Mouse (Mus musculus) myocyte (in vitro differentiated cells): ENCODE results near the gene Plekhm1. TPM values are rescaled to one million over a fixed set of nuclear protein-coding genes. Genes with fewer than 3 reads are reported as not detected.

Experiments used
- H3K27me3 ChIP-seq: one replicate; pipeline ENCODE4 v1.6.1; 2011; ENCODE audit not compliant: control insufficient read depth, insufficient read depth, insufficient read length
- H3K36me3 ChIP-seq: one replicate; pipeline ENCODE4 v1.6.1; 2011; ENCODE audit not compliant: control insufficient read depth, insufficient read depth
- H3K4me2 ChIP-seq: one replicate; pipeline ENCODE4 v1.6.1; 2011; ENCODE audit warnings: low read depth, control low read depth
- H3K4me3 ChIP-seq: one replicate; pipeline ENCODE4 v1.5.1; 2011; ENCODE audit warnings: mild to moderate bottlenecking, control low read depth, moderate library complexity
- H3K79me2 ChIP-seq: one replicate; pipeline ENCODE4 v1.6.1; 2011; ENCODE audit not compliant: control insufficient read depth, insufficient read depth
- H3ac ChIP-seq: one replicate; pipeline ENCODE4 v1.6.1; 2011; ENCODE audit not compliant: control insufficient read depth, insufficient read length
- CEBPB ChIP-seq: IDR thresholded peaks from 2 replicates; pipeline ENCODE4 v1.6.1; 2011; ENCODE audit warnings: mild to moderate bottlenecking, moderate library complexity; ENCODE audit not compliant: poor library complexity, insufficient read depth, severe bottlenecking
- E2F4 ChIP-seq: IDR thresholded peaks from one replicate; pipeline ENCODE4 v1.6.1; 2011; ENCODE audit warnings: mild to moderate bottlenecking, control low read depth, moderate library complexity; ENCODE audit not compliant: insufficient read depth
- MAX ChIP-seq: IDR thresholded peaks from one replicate; pipeline ENCODE4 v1.6.1; 2011; ENCODE audit warnings: low read depth, mild to moderate bottlenecking, control low read depth
- MYOD1 ChIP-seq, 3 experiments: IDR thresholded peaks; one replicate each; pipeline ENCODE4 v1.6.1; 2011; ENCODE audit warnings: control low read depth in 2 of 3, low read depth in 2 of 3, mild to moderate bottlenecking in 2 of 3, moderate library complexity in 1 of 3; ENCODE audit not compliant: insufficient read length in 2 of 3, control insufficient read depth in 1 of 3
- MYOG ChIP-seq, 3 experiments: IDR thresholded peaks; one replicate each; pipeline ENCODE4 v1.6.1; 2011; ENCODE audit warnings: control low read depth in 2 of 3, low read depth in 2 of 3, mild to moderate bottlenecking in 2 of 3; ENCODE audit not compliant: insufficient read length in 2 of 3, control insufficient read depth in 1 of 3, insufficient read depth in 1 of 3
- POLR2A ChIP-seq: IDR thresholded peaks from one replicate; pipeline ENCODE4 v1.6.1; 2011; ENCODE audit warnings: low read depth, mild to moderate bottlenecking, control low read depth, moderate library complexity; ENCODE audit not compliant: insufficient read length
- POLR2AphosphoS2 ChIP-seq: IDR thresholded peaks from one replicate; pipeline ENCODE4 v1.6.1; 2011; ENCODE audit warnings: low read depth, control low read depth; ENCODE audit not compliant: insufficient read length
- REST ChIP-seq: IDR thresholded peaks from one replicate; pipeline ENCODE4 v1.6.1; 2011; ENCODE audit warnings: mild to moderate bottlenecking, control low read depth, moderate library complexity; ENCODE audit not compliant: insufficient read depth, insufficient read length
- SRF ChIP-seq: IDR thresholded peaks from one replicate; pipeline ENCODE4 v1.6.1; 2011; ENCODE audit warnings: low read depth; ENCODE audit not compliant: control insufficient read depth, insufficient read length
- TCF12 ChIP-seq: IDR thresholded peaks from one replicate; pipeline ENCODE4 v1.6.1; 2011; ENCODE audit warnings: mild to moderate bottlenecking, control low read depth; ENCODE audit not compliant: poor library complexity, insufficient read depth, severe bottlenecking
- TCF3 ChIP-seq: IDR thresholded peaks from one replicate; pipeline ENCODE4 v1.6.1; 2011; ENCODE audit warnings: low read depth, control low read depth; ENCODE audit not compliant: insufficient read length
- USF1 ChIP-seq: IDR thresholded peaks from one replicate; pipeline ENCODE4 v1.6.1; 2011; ENCODE audit warnings: low read depth, mild to moderate bottlenecking, control low read depth, moderate library complexity
- polyA plus RNA-seq: library from polyadenylated mRNA; unstranded; fragments of >200 nt; fragmentation: generic; extraction: Trizol; gene quantifications from one replicate; pipeline ENCODE4 v1.2.1, GENCODE M21; 2012; ENCODE audit warnings: missing spikeins

The Plekhm1 gene
- polyA plus RNA-seq, 1 experiment: 12.2 TPM

DNA sequence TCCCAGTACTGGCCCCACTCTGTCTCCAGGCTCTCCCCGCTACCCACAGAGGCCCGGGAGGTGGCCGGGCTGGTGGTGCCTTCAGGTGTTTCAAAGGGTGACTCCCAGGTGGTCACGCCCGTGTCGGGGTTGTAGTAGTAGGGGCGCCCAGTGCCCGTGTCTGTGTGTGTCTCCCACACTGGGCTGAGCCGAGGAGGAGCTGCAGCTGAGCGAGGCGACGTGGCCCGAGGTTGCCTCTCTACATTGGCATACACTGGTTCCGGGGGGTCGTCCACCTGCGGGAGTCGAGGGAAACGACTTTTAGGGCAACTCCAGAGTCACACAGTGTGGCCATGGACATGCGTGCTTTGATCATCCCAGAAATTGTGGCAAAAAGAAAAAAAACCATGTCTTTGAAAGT lies 72.4 kb downstream of the Plekhm1 start:
- H3K36me3 ChIP-seq: no peaks in the 10 kb centered on the region
- H3K79me2 ChIP-seq: no peaks in the 10 kb centered on the region
- no peak overlapping the region for H3ac ChIP-seq
- no peaks in the 10 kb centered on the region for H3K27me3 ChIP-seq
- no peak overlapping the region for H3K4me3 ChIP-seq
- no peak overlapping the region for H3K4me2 ChIP-seq
- no peak for TF ChIP-seq POLR2AphosphoS2
- no peak for TF ChIP-seq POLR2A
- TF ChIP-seq TCF3: no peak
- TF ChIP-seq E2F4: no peak
- TF ChIP-seq USF1: no peak

DNA sequence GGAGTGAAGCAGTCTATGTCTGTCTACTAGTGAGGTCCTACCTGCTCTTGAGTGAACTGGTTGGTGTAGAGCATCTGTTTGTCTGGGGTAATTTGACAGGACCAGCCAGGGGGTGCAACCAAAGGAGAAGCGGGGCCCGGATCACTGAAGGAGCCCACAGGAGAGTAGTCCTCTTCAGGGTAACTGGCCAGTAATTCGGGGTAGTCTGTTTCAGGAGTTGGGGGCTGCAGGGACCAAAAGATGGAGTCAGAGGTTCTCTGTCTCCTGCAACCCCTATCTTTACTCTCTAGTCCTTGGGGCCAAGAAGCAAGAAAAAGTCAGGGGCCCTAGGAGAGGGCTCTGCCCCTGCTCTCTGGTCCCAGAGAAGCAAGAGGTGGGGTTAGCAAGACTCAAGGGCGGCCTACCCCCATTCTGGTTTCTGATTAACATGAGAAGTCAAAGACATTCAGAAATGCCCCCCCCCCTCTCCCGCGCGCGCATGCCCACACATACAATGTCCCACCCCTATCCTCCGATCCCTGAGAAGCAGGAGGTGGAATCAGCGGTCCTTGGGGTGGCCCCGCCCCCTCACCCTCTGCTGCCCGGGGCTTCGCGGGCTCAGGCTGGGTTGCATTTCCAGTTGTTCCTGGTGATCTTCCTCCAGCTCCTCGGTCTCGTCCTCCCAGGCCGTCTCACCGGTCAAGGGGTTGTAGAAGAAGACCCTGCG lies 72.9 kb downstream of the Plekhm1 start:
- Histone ChIP-seq H3K79me2 (no peaks in the 10 kb centered on the region), H3K36me3 (no peaks in the 10 kb centered on the region), H3K27me3 (no peaks in the 10 kb centered on the region), H3K4me3 (no peak overlapping the region), H3ac (no peak overlapping the region), H3K4me2 (no peak overlapping the region)
- TF ChIP-seq SRF: no peak
- TF ChIP-seq E2F4: no peak
- TF ChIP-seq MAX: no peak
- TF ChIP-seq USF1: no peak

DNA sequence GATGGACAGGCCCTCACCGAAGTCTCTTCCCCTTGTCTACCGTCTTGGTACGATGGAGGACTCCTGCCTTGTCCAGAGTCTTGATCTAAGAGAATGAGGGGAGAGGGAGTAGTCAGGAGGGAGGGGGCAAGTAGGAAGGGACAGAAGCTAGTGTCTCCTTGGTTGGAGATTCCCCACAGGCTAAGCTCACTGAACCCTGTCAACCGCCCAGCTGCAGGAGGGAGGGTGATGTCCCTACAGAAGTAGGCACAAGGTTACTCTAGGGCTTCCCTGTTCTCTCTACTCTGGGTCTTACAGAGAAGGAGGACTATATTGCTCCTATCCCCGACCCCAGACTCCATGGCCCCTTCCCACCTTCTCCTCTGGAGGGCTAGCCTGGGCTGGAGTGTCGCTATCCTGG lies 73.8 kb downstream of the Plekhm1 start:
- H3ac ChIP-seq: no peak overlapping the region
- H3K36me3 ChIP-seq: no peaks in the 10 kb centered on the region
- no peak overlapping the region for H3K4me3 ChIP-seq
- TF ChIP-seq TCF12: no peak
- no peak for TF ChIP-seq SRF
- no peak for TF ChIP-seq POLR2A
- no peak for TF ChIP-seq MYOG (IDR thresholded peaks at IDR 0.05; ENCODE audit: control insufficient read depth in 1 of 3, insufficient read depth in 1 of 3, insufficient read length in 2 of 3, low read depth in 2 of 3)
- no peak for TF ChIP-seq CEBPB
- no peak for TF ChIP-seq MAX
- TF ChIP-seq TCF3: no peak
- no peak for TF ChIP-seq E2F4
- TF ChIP-seq POLR2AphosphoS2: no peak
- TF ChIP-seq USF1: no peak
- TF ChIP-seq REST: no peak
- no peak for TF ChIP-seq MYOD1 (IDR thresholded peaks at IDR 0.05; ENCODE audit: control insufficient read depth in 1 of 3, insufficient read length in 2 of 3, low read depth in 2 of 3)
- H3K27me3 ChIP-seq: no peaks in the 10 kb centered on the region
- no peak overlapping the region for H3K4me2 ChIP-seq
- no peaks in the 10 kb centered on the region for H3K79me2 ChIP-seq

DNA sequence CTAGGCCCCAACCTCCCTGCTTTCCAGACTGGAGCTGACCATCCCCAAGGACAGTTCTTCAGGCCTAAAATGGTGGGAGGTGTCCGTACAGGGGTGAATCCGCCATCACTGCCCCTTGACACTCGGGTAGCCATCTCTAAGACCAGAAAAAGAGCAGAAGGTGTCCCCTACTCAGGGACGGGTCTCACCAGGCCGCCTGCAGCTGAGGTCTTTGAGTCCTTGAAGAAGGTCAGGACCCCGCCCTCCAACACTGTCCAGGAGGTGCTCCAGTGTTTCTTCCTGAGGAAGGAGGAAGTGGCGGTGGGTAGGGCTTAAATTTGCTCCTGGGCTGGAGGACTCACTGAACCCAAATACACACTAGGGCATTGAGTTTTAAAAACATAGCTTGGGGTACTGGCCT lies 74.4 kb downstream of the Plekhm1 start:
- no peaks in the 10 kb centered on the region for H3K79me2 ChIP-seq
- TF ChIP-seq POLR2A: no peak
- TF ChIP-seq MYOD1 (IDR thresholded peaks at IDR 0.05; ENCODE audit: control insufficient read depth in 1 of 3, insufficient read length in 2 of 3, low read depth in 2 of 3): no peak
- TF ChIP-seq USF1: no peak
- TF ChIP-seq SRF: no peak
- TF ChIP-seq TCF12: no peak
- TF ChIP-seq CEBPB: no peak
- no peak for TF ChIP-seq MYOG (IDR thresholded peaks at IDR 0.05; ENCODE audit: control insufficient read depth in 1 of 3, insufficient read depth in 1 of 3, insufficient read length in 2 of 3, low read depth in 2 of 3)
- no peak for TF ChIP-seq TCF3
- TF ChIP-seq POLR2AphosphoS2: no peak
- TF ChIP-seq MAX: no peak
- no peak for TF ChIP-seq E2F4
- no peak for TF ChIP-seq REST
- H3ac ChIP-seq: no peak overlapping the region
- no peak overlapping the region for H3K4me3 ChIP-seq
- no peaks in the 10 kb centered on the region for H3K36me3 ChIP-seq
- H3K27me3 ChIP-seq: peaks cover 4% of the 10 kb centered on the region
- H3K4me2 ChIP-seq: no peak overlapping the region

DNA sequence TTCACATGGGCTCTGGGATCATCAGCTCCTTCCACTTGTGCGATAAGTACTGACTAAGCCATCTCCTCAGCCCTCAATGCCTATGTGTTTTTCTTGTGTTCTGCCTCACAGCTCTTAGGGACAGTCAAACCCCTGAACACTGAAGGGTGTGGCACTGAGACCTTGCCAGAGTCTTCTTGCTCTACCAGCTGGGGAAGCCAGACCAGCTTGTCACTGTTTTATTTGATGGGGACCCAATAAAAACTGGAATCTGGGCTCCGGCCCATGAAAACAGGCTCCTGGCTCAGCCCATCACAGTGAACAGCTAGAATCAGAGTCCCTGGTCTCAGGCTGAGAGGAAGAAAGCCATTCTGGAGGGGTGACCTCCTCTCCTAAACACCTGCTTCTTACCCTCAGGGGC lies 75.3 kb downstream of the Plekhm1 start:
- Histone ChIP-seq H3K4me2 (no peak overlapping the region), H3K27me3 (peaks cover 7% of the 10 kb centered on the region), H3ac (no peak overlapping the region), H3K79me2 (no peaks in the 10 kb centered on the region), H3K36me3 (no peaks in the 10 kb centered on the region), H3K4me3 (no peak overlapping the region)
- TF ChIP-seq E2F4: no peak
- TF ChIP-seq POLR2A: no peak
- TF ChIP-seq REST: no peak
- TF ChIP-seq SRF: no peak
- no peak for TF ChIP-seq MAX
- TF ChIP-seq TCF12: no peak
- no peak for TF ChIP-seq TCF3
- TF ChIP-seq MYOG (IDR thresholded peaks at IDR 0.05; ENCODE audit: control insufficient read depth in 1 of 3, insufficient read depth in 1 of 3, insufficient read length in 2 of 3, low read depth in 2 of 3): no peak
- no peak for TF ChIP-seq USF1
- TF ChIP-seq MYOD1 (IDR thresholded peaks at IDR 0.05; ENCODE audit: control insufficient read depth in 1 of 3, insufficient read length in 2 of 3, low read depth in 2 of 3): no peak
- no peak for TF ChIP-seq CEBPB
- no peak for TF ChIP-seq POLR2AphosphoS2
